Mouse (Mus musculus): ENCODE measurements around the gene Hist2h3c1. TPM values are rescaled to one million over a fixed set of nuclear protein-coding genes. Genes with fewer than 3 reads are reported as not detected.
"Not testable (repeated sequence)": the region's sequence is repeated elsewhere in the genome, so short reads cannot be mapped to it uniquely, and the experiment has no call there.

The Hist2h3c1 gene
- polyA plus RNA-seq, 1 experiment from 2014 or later, result 1.9 TPM

GRCm38 (mm10) chr3:96237335-96237903, 9.1 kb upstream of the Hist2h3c1 start:
- no peaks in the 10 kb centered on the region for H3K9me3 ChIP-seq
- peak overlapping the region; percentile 51 for H3K9ac ChIP-seq
- no peaks in the 10 kb centered on the region for H3K36me3 ChIP-seq
- WGBS, result 10% methylated on average over 7 of the region's 7 CpGs
- no peaks in the 10 kb centered on the region for H3K27me3 ChIP-seq
- peak overlapping the region; percentile 70 for H3K27ac ChIP-seq
- peak overlapping the region; percentile 66 for H3K4me2 ChIP-seq
- H3K4me3 ChIP-seq, result peak overlapping the region; percentile 41
- ATAC-seq (ENCODE audit: borderline replicate concordance, extremely low read depth, low FRiP score, low TSS enrichment), result no peak
- H3K4me1 ChIP-seq, result peaks cover 30% of the 10 kb centered on the region

- Histone ChIP-seq H3K27ac (peak overlapping the region; percentile 70), H3K4me2 (peak overlapping the region; percentile 66), H3K27me3 (no peaks in the 10 kb centered on the region), H3K36me3 (no peaks in the 10 kb centered on the region), H3K9ac (peak overlapping the region; percentile 51), H3K4me3 (peak overlapping the region; percentile 41), H3K4me1 (peaks cover 30% of the 10 kb centered on the region), H3K9me3 (no peaks in the 10 kb centered on the region)
- no peak for ATAC-seq (ENCODE audit: borderline replicate concordance, extremely low read depth, low FRiP score, low TSS enrichment)
- WGBS, result under 1% methylated on average over 12 of the region's 12 CpGs
Measured at GRCm38 (mm10) chr3:96237904-96238511, 8.5 kb upstream of the Hist2h3c1 start.

DNA sequence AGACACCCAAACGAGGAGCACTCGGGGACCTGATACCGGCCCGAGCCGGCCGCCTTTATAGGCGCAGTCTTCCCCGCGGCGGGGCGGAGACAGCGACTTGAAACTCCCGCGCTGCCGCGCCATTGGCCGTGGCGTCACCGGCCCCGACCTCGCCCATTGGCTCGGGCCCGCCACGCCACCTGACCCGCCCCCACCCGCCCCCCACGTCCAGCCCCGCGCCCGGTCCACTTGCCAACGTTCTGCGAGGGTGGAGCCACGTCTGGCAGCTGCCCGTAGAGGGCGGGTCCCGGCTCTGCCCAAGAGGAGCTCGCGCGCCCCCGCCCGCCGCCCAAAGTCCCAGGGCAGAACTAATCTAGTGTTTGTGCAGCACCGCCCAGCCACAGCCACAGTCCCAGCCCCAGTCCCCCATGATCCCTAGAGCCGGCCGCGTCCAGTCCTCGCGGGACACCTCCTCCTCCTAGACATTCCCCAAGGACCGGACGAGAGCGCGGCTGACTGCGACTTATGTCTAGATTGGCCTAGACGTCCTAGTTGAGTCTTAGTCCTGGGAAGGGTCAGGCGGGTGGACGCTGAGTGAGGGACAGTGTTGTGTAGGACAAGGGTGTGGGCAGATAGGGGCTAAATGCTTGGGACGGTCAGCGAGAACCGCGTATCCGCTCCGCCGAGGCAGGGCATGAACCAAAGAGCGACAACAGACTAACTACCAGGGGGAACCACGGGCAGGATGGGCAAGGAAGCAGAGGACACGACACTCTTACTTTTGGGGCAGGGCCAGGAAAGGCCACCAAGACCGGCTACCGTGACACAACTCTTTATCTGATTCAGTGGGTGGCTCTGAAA, 7.3 kb upstream of the Hist2h3c1 start, which contains the start of gene Hist2h3c2:
TSS of gene Hist2h3c2 (minus strand) at position 174 of the 840 bp plus-strand sequence.
- not testable (repeated sequence) for H3K36me3 ChIP-seq, H3K27me3 ChIP-seq, H3K9me3 ChIP-seq
- Histone ChIP-seq H3K4me3 (peak within 1 kb of the TSS; percentile 41), H3K4me1 (peaks cover 40% of the 10 kb centered on the region), H3K4me2 (peak within 1 kb of the TSS; percentile 66), H3K9ac (peak within 1 kb of the TSS; percentile 51), H3K27ac (peak within 1 kb of the TSS; percentile 86)
- peak; percentile 93 for ATAC-seq (ENCODE audit: borderline replicate concordance, extremely low read depth, low FRiP score, low TSS enrichment)
- WGBS, result 1% methylated on average over 10 of the region's 68 CpGs

DNA sequence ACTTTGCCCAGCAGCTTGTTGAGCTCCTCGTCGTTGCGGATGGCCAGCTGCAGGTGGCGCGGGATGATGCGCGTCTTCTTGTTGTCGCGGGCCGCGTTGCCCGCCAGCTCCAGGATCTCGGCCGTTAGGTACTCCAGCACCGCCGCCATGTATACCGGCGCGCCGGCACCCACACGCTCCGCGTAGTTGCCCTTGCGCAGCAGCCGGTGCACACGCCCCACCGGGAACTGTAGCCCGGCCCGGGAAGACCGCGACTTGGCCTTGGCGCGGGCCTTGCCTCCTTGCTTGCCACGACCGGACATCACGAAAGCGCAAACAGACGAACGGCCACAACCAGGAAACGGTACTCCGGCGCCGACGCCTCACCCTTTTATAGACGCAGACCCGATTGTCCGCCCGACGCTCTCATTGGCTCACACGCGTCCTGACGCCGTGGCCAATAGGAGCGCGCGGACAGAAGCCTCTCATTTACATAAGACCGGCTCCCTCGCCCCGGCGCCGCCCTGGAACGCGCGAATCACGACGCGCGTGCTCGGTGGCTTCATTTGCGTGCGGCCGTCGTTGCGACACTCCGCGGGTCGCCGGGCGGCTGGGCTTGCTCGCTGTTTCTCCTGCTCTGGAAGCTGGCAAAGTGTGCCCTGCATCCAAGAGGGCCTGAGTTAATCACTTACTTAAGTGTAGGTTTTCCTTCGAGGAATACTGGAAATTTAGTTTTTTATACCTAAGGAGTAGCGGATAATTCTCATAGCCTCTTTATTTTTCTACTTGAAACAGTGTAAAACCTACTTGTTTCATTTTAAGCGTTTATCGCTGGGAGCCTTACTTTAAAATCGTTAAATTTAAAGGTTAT, 6.3 kb upstream of the Hist2h3c1 start, which contains the start of gene Hist2h2aa2:
TSS of gene Hist2h2aa2 (minus strand) at position 328 of the 850 bp plus-strand sequence.
- ATAC-seq (ENCODE audit: borderline replicate concordance, extremely low read depth, low FRiP score, low TSS enrichment), result peak; percentile 87
- H3K4me1 ChIP-seq, result peaks cover 46% of the 10 kb centered on the region
- 2% methylated on average over 26 of the region's 85 CpGs for WGBS
- not testable (repeated sequence) for H3K9me3 ChIP-seq, H3K27me3 ChIP-seq, H3K36me3 ChIP-seq
- H3K4me3 ChIP-seq, result peak within 1 kb of the TSS; percentile 34
- peak within 1 kb of the TSS; percentile 41 for H3K4me2 ChIP-seq
- H3K9ac ChIP-seq, result peak within 1 kb of the TSS; percentile 32
- H3K27ac ChIP-seq, result peak within 1 kb of the TSS; percentile 87

DNA sequence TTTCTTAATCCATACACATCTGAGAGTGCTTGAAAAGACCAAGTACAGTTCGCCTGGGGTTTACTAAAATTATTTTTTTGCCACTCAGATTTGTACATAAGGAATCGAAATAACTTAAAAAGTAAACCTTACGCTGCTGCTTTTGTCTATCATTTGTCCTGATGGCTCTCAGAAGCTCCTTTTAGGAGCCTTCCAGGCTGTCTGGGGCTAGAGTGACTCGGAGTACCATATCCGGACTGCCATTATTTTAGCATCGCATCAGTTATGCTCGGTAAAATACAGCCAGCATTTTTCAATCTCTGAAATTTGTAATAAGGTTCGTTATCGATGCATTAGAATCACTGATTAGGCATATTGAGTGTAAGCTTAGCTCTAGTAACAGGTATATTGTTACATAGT, 5.7 kb upstream of the Hist2h3c1 start:
- H3K4me2 ChIP-seq, result peak overlapping the region; percentile 41
- H3K27ac ChIP-seq, result peak overlapping the region; percentile 87
- peak overlapping the region; percentile 12; the same call in 1 of the 2 replicates for H3K4me3 ChIP-seq
- peak overlapping the region; percentile 32 for H3K9ac ChIP-seq
- no peaks in the 10 kb centered on the region for H3K27me3 ChIP-seq
- peaks cover 46% of the 10 kb centered on the region for H3K4me1 ChIP-seq
- no peak for ATAC-seq (ENCODE audit: borderline replicate concordance, extremely low read depth, low FRiP score, low TSS enrichment)
- H3K36me3 ChIP-seq, result no peaks in the 10 kb centered on the region
- H3K9me3 ChIP-seq, result no peaks in the 10 kb centered on the region
- WGBS, result 71% methylated on average over 9 of the region's 9 CpGs

DNA sequence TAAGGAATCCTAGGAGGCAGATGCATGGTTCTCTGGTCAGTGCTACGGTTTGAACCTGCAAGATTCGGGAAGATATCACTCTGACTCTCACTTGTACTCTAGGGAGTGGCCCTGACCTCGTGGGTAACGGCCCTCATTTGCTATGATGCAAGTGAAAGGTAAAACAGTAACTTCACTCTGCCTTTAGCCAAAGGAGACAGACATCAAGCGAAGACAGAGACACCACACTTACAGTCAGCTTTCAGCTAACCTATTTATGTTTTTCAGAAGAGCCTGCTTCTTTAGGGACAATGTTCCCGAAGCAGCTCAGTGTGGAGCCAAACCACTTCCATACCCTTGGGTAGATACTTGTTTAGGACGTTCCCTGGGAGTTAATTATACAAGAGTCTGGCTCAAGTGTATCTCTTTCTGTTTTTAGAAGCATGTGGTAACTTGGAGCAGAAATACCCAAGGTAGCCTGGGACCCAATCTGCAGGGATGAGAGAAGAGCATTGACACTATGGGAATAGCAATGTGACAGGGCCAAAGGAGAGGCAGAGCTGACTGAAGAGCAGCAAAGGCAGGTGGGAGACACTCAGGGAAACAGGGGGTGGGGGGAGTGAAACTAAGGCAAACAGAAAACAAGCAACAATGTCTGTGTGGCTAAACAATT, 2.4 kb upstream of the Hist2h3c1 start:
- H3K4me3 ChIP-seq, result peak overlapping the region; percentile 51
- no peaks in the 10 kb centered on the region for H3K9me3 ChIP-seq
- H3K27me3 ChIP-seq, result no peaks in the 10 kb centered on the region
- H3K36me3 ChIP-seq, result no peaks in the 10 kb centered on the region
- H3K4me2 ChIP-seq, result peak overlapping the region; percentile 63
- peaks cover 36% of the 10 kb centered on the region for H3K4me1 ChIP-seq
- peak overlapping the region; percentile 99 for H3K27ac ChIP-seq
- peak overlapping the region; percentile 83; the same call in 1 of the 2 replicates for H3K9ac ChIP-seq
- no peak for ATAC-seq (ENCODE audit: borderline replicate concordance, extremely low read depth, low FRiP score, low TSS enrichment)
- 83% methylated on average over 7 of the region's 7 CpGs for WGBS

- Histone ChIP-seq H3K4me3 (peak within 1 kb of the TSS; percentile 51), H3K27ac (peak within 1 kb of the TSS; percentile 99), H3K4me2 (peak within 1 kb of the TSS; percentile 63), H3K9ac (peak within 1 kb of the TSS; percentile 83), H3K4me1 (peaks cover 41% of the 10 kb centered on the region)
- H3K9me3 ChIP-seq, H3K36me3 ChIP-seq, H3K27me3 ChIP-seq: not testable (repeated sequence)
- ATAC-seq (ENCODE audit: borderline replicate concordance, extremely low read depth, low FRiP score, low TSS enrichment), result peak; percentile 87
- under 1% methylated on average over 32 of the region's 88 CpGs for WGBS
Measured at GRCm38 (mm10) chr3:96245003-96245886, 1.2 kb upstream of the Hist2h3c1 start, which contains the start of gene Hist2h2aa1. Gene Hist2h2aa1 (plus strand): TSS chr3:96245497.

DNA sequence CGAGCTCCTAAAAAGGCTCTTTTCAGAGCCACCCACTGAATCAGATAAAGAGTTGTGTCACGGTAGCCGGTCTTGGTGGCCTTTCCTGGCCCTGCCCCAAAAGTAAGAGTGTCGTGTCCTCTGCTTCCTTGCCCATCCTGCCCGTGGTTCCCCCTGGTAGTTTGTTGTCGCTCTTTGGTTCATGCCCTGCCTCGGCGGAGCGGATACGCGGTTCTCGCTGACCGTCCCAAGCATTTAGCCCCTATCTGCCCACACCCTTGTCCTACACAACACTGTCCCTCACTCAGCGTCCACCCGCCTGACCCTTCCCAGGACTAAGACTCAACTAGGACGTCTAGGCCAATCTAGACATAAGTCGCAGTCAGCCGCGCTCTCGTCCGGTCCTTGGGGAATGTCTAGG, 467 bp upstream of the Hist2h3c1 start:
- Histone ChIP-seq H3K4me1 (peaks cover 37% of the 10 kb centered on the region), H3K4me3 (peak overlapping the region; percentile 34), H3K27ac (peak overlapping the region; percentile 83), H3K9ac (0 out of 2 replicates have a peak overlapping the region, but pooled peaks have one; percentile 29)
- ATAC-seq (ENCODE audit: borderline replicate concordance, extremely low read depth, low FRiP score, low TSS enrichment); H3K27me3 ChIP-seq; H3K36me3 ChIP-seq; H3K4me2 ChIP-seq; H3K9me3 ChIP-seq: not testable (repeated sequence)
- WGBS, result 0% methylated on average over 12 of the region's 21 CpGs

- Histone ChIP-seq H3K4me2 (peak overlapping the region; percentile 59), H3K36me3 (no peaks in the 10 kb centered on the region), H3K4me1 (peaks cover 34% of the 10 kb centered on the region), H3K27ac (peak overlapping the region; percentile 49), H3K4me3 (peak overlapping the region; percentile 46), H3K9ac (peak overlapping the region; percentile 37), H3K27me3 (peaks cover 5% of the 10 kb centered on the region; the same call in 1 of the 2 replicates), H3K9me3 (no peaks in the 10 kb centered on the region)
- WGBS, result 2% methylated on average over 11 of the region's 11 CpGs
- ATAC-seq (ENCODE audit: borderline replicate concordance, extremely low read depth, low FRiP score, low TSS enrichment), result no peak
Measured at GRCm38 (mm10) chr3:96247356-96248140, 1.1 kb downstream of the Hist2h3c1 start.

Measured in lung, embryonic 15.5 days (tissue).